Mouse (Mus musculus): ENCODE data around the gene Cdh11. TPM values are rescaled to one million over a fixed set of nuclear protein-coding genes. Genes with fewer than 3 reads are reported as not detected.

Cdh11 gene
- polyA plus RNA-seq, 1 experiment from 2014 or later, result 123 TPM

- Histone ChIP-seq H3K27ac (ENCODE audit: low read length) (no peak overlapping the region), H3K4me1 (ENCODE audit: control insufficient read depth, insufficient read depth, low read length) (peaks cover 9% of the 10 kb centered on the region; the same call in 1 of the 2 replicates), H3K9ac (replicated peaks; ENCODE audit: low read depth, low read length) (no peak overlapping the region), H3K27me3 (ENCODE audit: control insufficient read depth, insufficient read depth, low read length) (no peaks in the 10 kb centered on the region), H3K9me3 (ENCODE audit: control insufficient read depth, low read depth, low read length) (no peaks in the 10 kb centered on the region), H3K36me3 (ENCODE audit: control insufficient read depth, insufficient read depth, low read length) (peaks cover 4% of the 10 kb centered on the region; the same call in 1 of the 2 replicates), H3K4me3 (ENCODE audit: low read depth, low read length) (no peak overlapping the region), H3K4me2 (replicated peaks; ENCODE audit: low read depth, low read length) (no peak overlapping the region)
- WGBS, result 85% methylated on average over 7 of the region's 7 CpGs
- ATAC-seq (ENCODE audit: insufficient number of reproducible peaks, insufficient read depth, low FRiP score, low read depth), result no peak
Observed at GRCm38 (mm10) chr8:102738395-102738794, 47.0 kb downstream of the Cdh11 start.

DNA sequence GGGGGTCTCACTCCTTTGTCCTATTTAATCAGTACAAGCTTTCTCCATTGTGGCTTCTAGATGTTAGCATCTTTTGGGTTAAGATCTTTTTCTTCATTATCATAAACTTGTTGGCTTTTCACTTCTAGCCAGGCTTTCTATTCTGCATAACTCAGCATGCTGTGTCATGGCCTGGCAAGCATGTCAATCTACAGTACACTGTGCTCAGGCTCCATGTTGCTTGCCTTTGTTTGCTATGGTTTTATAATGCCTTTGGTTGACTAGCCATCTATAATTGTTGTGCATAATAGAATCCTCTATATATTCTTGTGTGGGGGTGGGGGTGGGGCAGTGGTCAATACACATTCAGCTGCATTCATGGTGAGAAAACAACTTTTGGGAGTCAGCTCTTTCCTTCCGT lies 51.0 kb downstream of the Cdh11 start:
- Histone ChIP-seq H3K4me2 (replicated peaks; ENCODE audit: low read depth, low read length) (no peak overlapping the region), H3K27ac (ENCODE audit: low read length) (no peak overlapping the region), H3K4me3 (ENCODE audit: low read depth, low read length) (no peak overlapping the region), H3K36me3 (ENCODE audit: control insufficient read depth, insufficient read depth, low read length) (peaks cover 4% of the 10 kb centered on the region; the same call in 1 of the 2 replicates), H3K9ac (replicated peaks; ENCODE audit: low read depth, low read length) (no peak overlapping the region), H3K9me3 (ENCODE audit: control insufficient read depth, low read depth, low read length) (no peaks in the 10 kb centered on the region), H3K27me3 (ENCODE audit: control insufficient read depth, insufficient read depth, low read length) (no peaks in the 10 kb centered on the region), H3K4me1 (ENCODE audit: control insufficient read depth, insufficient read depth, low read length) (no peaks in the 10 kb centered on the region)
- 92% methylated on average over 1 of the region's 1 CpGs for WGBS
- no peak for ATAC-seq (ENCODE audit: insufficient number of reproducible peaks, insufficient read depth, low FRiP score, low read depth)

GRCm38 (mm10) chr8:102726206-102726935 lies 59.1 kb downstream of the Cdh11 start:
- H3K9ac ChIP-seq (replicated peaks; ENCODE audit: low read depth, low read length), result no peak overlapping the region
- no peak overlapping the region for H3K4me2 ChIP-seq (replicated peaks; ENCODE audit: low read depth, low read length)
- H3K27ac ChIP-seq (ENCODE audit: low read length), result no peak overlapping the region
- no peak for ATAC-seq (ENCODE audit: insufficient number of reproducible peaks, insufficient read depth, low FRiP score, low read depth)
- 68% methylated on average over 10 of the region's 10 CpGs for WGBS
- H3K4me1 ChIP-seq (ENCODE audit: control insufficient read depth, insufficient read depth, low read length), result 0 out of 2 replicates have a peak, but pooled peaks cover 5% of the 10 kb centered on the region
- no peaks in the 10 kb centered on the region for H3K36me3 ChIP-seq (ENCODE audit: control insufficient read depth, insufficient read depth, low read length)
- H3K27me3 ChIP-seq (ENCODE audit: control insufficient read depth, insufficient read depth, low read length), result no peaks in the 10 kb centered on the region
- no peaks in the 10 kb centered on the region for H3K9me3 ChIP-seq (ENCODE audit: control insufficient read depth, low read depth, low read length)
- H3K4me3 ChIP-seq (ENCODE audit: low read depth, low read length), result no peak overlapping the region

DNA sequence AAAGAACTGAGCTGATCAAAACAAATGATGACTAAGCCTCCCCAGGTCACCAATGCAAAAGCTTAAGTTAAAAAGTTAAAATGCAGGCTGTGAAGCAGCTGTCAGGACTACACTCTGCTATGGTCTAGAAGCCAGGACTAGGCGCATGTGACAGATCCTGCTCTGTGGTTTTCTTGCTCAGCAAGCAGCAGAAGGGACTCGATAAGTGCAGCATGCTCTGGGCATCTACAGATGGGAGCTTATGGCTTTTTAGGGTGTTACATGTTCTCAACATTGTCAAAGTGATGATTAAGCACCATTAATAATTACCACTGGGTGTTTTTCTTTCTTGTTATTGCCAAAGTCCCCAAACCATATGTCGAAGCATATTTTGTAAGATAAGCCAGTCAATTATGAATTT lies 59.9 kb downstream of the Cdh11 start:
- Histone ChIP-seq H3K9me3 (ENCODE audit: control insufficient read depth, low read depth, low read length) (no peaks in the 10 kb centered on the region), H3K27ac (ENCODE audit: low read length) (no peak overlapping the region), H3K27me3 (ENCODE audit: control insufficient read depth, insufficient read depth, low read length) (no peaks in the 10 kb centered on the region), H3K4me3 (ENCODE audit: low read depth, low read length) (no peak overlapping the region), H3K4me1 (ENCODE audit: control insufficient read depth, insufficient read depth, low read length) (0 out of 2 replicates have a peak, but pooled peaks cover 5% of the 10 kb centered on the region), H3K36me3 (ENCODE audit: control insufficient read depth, insufficient read depth, low read length) (no peaks in the 10 kb centered on the region), H3K4me2 (replicated peaks; ENCODE audit: low read depth, low read length) (no peak overlapping the region), H3K9ac (replicated peaks; ENCODE audit: low read depth, low read length) (no peak overlapping the region)
- WGBS, result 65% methylated on average over 3 of the region's 3 CpGs
- no peak for ATAC-seq (ENCODE audit: insufficient number of reproducible peaks, insufficient read depth, low FRiP score, low read depth)

DNA sequence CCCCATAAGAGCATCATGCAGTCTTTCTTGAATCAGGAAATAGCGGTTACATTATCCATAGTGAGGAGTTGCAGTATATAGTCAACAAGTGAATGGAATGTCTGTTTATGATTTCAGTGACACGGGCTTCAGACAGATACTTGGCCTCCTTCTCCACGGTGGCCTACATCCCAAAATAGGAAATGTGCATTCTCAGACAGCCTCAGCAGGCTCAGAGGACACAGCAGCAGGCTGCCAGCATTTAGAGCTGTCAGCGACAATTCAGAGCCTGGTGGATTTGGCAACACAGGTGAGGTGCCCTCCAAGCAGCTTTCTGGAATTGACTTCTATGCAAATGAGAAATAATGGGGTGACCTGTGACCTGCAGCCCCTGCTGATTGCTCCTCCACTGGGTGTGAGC lies 69.5 kb downstream of the Cdh11 start:
- peaks cover 4% of the 10 kb centered on the region; the same call in 1 of the 2 replicates for H3K4me1 ChIP-seq (ENCODE audit: control insufficient read depth, insufficient read depth, low read length)
- no peaks in the 10 kb centered on the region for H3K9me3 ChIP-seq (ENCODE audit: control insufficient read depth, low read depth, low read length)
- H3K4me3 ChIP-seq (ENCODE audit: low read depth, low read length), result no peak overlapping the region
- no peak for ATAC-seq (ENCODE audit: insufficient number of reproducible peaks, insufficient read depth, low FRiP score, low read depth)
- no peak overlapping the region for H3K4me2 ChIP-seq (replicated peaks; ENCODE audit: low read depth, low read length)
- no peaks in the 10 kb centered on the region for H3K27me3 ChIP-seq (ENCODE audit: control insufficient read depth, insufficient read depth, low read length)
- H3K27ac ChIP-seq (ENCODE audit: low read length), result peak overlapping the region; percentile 3; the same call in 1 of the 2 replicates
- 57% methylated on average over 4 of the region's 4 CpGs for WGBS
- no peak overlapping the region for H3K9ac ChIP-seq (replicated peaks; ENCODE audit: low read depth, low read length)
- H3K36me3 ChIP-seq (ENCODE audit: control insufficient read depth, insufficient read depth, low read length), result peaks cover 9% of the 10 kb centered on the region

DNA sequence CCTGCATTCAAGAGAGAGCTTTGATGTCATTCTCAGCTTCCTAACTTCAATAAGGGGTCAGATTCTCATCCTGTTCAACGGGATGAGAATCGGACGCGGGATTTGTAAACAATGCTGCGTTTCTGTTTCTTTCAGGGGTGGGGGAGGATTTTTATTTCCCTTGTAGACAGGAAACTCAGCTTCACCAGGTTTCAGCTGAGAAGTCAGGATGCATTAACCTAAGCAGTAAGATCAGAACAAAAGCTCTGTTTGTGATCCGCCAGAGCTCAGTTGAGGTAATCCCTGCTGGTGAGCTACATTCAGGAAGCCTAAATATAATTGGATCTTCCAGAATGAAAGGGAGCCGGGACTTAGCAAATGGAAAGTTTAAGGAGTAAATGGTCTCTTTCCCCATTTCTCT lies 78.1 kb downstream of the Cdh11 start:
- ATAC-seq (ENCODE audit: insufficient number of reproducible peaks, insufficient read depth, low FRiP score, low read depth), result no peak
- no peak overlapping the region for H3K4me3 ChIP-seq (ENCODE audit: low read depth, low read length)
- no peaks in the 10 kb centered on the region for H3K4me1 ChIP-seq (ENCODE audit: control insufficient read depth, insufficient read depth, low read length)
- 28% methylated on average over 7 of the region's 7 CpGs for WGBS
- no peak overlapping the region for H3K4me2 ChIP-seq (replicated peaks; ENCODE audit: low read depth, low read length)
- no peak overlapping the region for H3K9ac ChIP-seq (replicated peaks; ENCODE audit: low read depth, low read length)
- H3K27ac ChIP-seq (ENCODE audit: low read length), result no peak overlapping the region
- H3K27me3 ChIP-seq (ENCODE audit: control insufficient read depth, insufficient read depth, low read length), result no peaks in the 10 kb centered on the region
- H3K9me3 ChIP-seq (ENCODE audit: control insufficient read depth, low read depth, low read length), result no peaks in the 10 kb centered on the region
- H3K36me3 ChIP-seq (ENCODE audit: control insufficient read depth, insufficient read depth, low read length), result peaks cover 4% of the 10 kb centered on the region

DNA sequence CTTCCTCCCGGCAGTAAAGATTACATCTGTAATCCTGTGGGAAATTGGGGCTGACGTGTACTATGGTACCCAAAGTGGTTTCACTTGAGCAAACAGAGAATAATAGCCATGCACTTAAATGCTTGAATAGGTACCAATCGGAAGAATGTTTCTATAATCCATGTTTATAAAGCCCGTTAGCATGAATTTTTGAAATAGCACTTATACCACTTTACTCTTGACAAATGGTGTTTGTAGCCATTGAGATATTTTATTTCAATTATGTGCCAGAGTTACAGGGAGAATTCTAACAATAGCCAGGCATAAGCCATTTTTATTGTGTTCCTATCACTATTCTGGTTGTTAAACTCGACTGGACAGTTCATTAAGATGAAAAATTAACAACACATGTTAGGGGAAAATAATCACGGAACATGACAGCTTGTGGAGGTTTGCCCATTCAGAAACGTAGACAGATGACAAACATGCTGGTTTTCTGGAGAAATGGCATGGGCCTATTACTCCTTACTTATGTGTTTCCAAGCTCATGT lies 80.0 kb downstream of the Cdh11 start:
- H3K9me3 ChIP-seq (ENCODE audit: control insufficient read depth, low read depth, low read length), result no peaks in the 10 kb centered on the region
- H3K9ac ChIP-seq (replicated peaks; ENCODE audit: low read depth, low read length), result no peak overlapping the region
- no peaks in the 10 kb centered on the region; the same call in 1 of the 2 replicates for H3K36me3 ChIP-seq (ENCODE audit: control insufficient read depth, insufficient read depth, low read length)
- H3K4me2 ChIP-seq (replicated peaks; ENCODE audit: low read depth, low read length), result no peak overlapping the region
- no peak for ATAC-seq (ENCODE audit: insufficient number of reproducible peaks, insufficient read depth, low FRiP score, low read depth)
- no peak overlapping the region for H3K27ac ChIP-seq (ENCODE audit: low read length)
- no peak overlapping the region for H3K4me3 ChIP-seq (ENCODE audit: low read depth, low read length)
- no peaks in the 10 kb centered on the region for H3K4me1 ChIP-seq (ENCODE audit: control insufficient read depth, insufficient read depth, low read length)
- H3K27me3 ChIP-seq (ENCODE audit: control insufficient read depth, insufficient read depth, low read length), result no peaks in the 10 kb centered on the region
- 50% methylated on average over 7 of the region's 7 CpGs for WGBS

- no peaks in the 10 kb centered on the region for H3K9me3 ChIP-seq (ENCODE audit: control insufficient read depth, low read depth, low read length)
- no peaks in the 10 kb centered on the region for H3K4me1 ChIP-seq (ENCODE audit: control insufficient read depth, insufficient read depth, low read length)
- H3K36me3 ChIP-seq (ENCODE audit: control insufficient read depth, insufficient read depth, low read length), result no peaks in the 10 kb centered on the region
- ATAC-seq (ENCODE audit: insufficient number of reproducible peaks, insufficient read depth, low FRiP score, low read depth), result no peak
- no peak overlapping the region for H3K27ac ChIP-seq (ENCODE audit: low read length)
- no peak overlapping the region for H3K9ac ChIP-seq (replicated peaks; ENCODE audit: low read depth, low read length)
- 58% methylated on average over 1 of the region's 1 CpGs for WGBS
- no peak overlapping the region for H3K4me2 ChIP-seq (replicated peaks; ENCODE audit: low read depth, low read length)
- no peaks in the 10 kb centered on the region for H3K27me3 ChIP-seq (ENCODE audit: control insufficient read depth, insufficient read depth, low read length)
- H3K4me3 ChIP-seq (ENCODE audit: low read depth, low read length), result no peak overlapping the region
Observed at GRCm38 (mm10) chr8:102700245-102700644, 85.2 kb downstream of the Cdh11 start.

Measured in stomach, embryonic 14.5 days (tissue).